Mouse (Mus musculus) forebrain, postnatal 0 days (tissue): ENCODE results near the gene Klhdc4. TPM values are rescaled to one million over a fixed set of nuclear protein-coding genes. Genes with fewer than 3 reads are reported as not detected.

ENCODE experiments used
- ATAC-seq: fragments of 200-750 bp; cut with Nextera tagmentation; 2 replicates; pipeline ENCODE4 v1.8.0; 2017; ENCODE audit warnings: mild to moderate bottlenecking, moderate library complexity
- DNase-seq: peaks from one replicate; pipeline ENCODE4 v3.0.0-alpha.2; 2015
- H3K27ac ChIP-seq: fragments of 300-500 bp; sonication (generic); 2 replicates; pipeline ENCODE4 v1.5.1; 2014; ENCODE audit warnings: low read depth, mild to moderate bottlenecking, antibody characterized with exemption, low read length, moderate library complexity, mixed read lengths
- H3K27me3 ChIP-seq: fragments of 300-500 bp; sonication (generic); 2 replicates; pipeline ENCODE4 v1.6.1; 2014; ENCODE audit warnings: mild to moderate bottlenecking, low read length, mixed read lengths; ENCODE audit not compliant: insufficient read depth
- H3K36me3 ChIP-seq: fragments of 300-500 bp; sonication (generic); 2 replicates; pipeline ENCODE4 v1.6.1; 2014; ENCODE audit warnings: mild to moderate bottlenecking, moderate library complexity; ENCODE audit not compliant: insufficient read depth
- H3K4me1 ChIP-seq: fragments of 300-500 bp; sonication (generic); 2 replicates; pipeline ENCODE4 v1.6.1; 2014; ENCODE audit warnings: antibody characterized with exemption; ENCODE audit not compliant: insufficient read depth
- H3K4me2 ChIP-seq: fragments of 300-500 bp; sonication (generic); 2 replicates; pipeline ENCODE4 v1.6.1; 2014; ENCODE audit warnings: low read depth, mild to moderate bottlenecking, moderate library complexity
- H3K4me3 ChIP-seq: fragments of 300-500 bp; sonication (generic); 2 replicates; pipeline ENCODE4 v1.5.1; 2014; ENCODE audit warnings: low read depth, low read length, mixed read lengths
- H3K9ac ChIP-seq: fragments of 300-500 bp; sonication (generic); 2 replicates; pipeline ENCODE4 v1.6.1; 2014; ENCODE audit warnings: mild to moderate bottlenecking
- H3K9me3 ChIP-seq: fragments of 300-500 bp; sonication (generic); 2 replicates; pipeline ENCODE4 v1.6.1; 2016; ENCODE audit warnings: low read length
- CTCF ChIP-seq: sonication (generic); IDR thresholded peaks from 2 replicates; pipeline ENCODE4 v1.5.1; 2016; ENCODE audit warnings: antibody characterized with exemption, control low read depth, low read depth
- WGBS: fragments of 180-500 bp; shearing (Covaris S2); extraction: QIAGEN DNeasy Blood & Tissue Kit; methylation state at CpG from one replicate; pipeline ENCODE4 v1.1.7; 2014; 5-methylcytosine and 5-hydroxymethylcytosine counted together
- polyA plus RNA-seq: library from polyadenylated mRNA; unstranded; fragments of >200 nt; fragmentation: Nextera tagmentation; extraction: Ambion mirVana; gene quantifications from 2 replicates; pipeline ENCODE4 v1.2.1, GENCODE M21; 2015
- total RNA-seq: library from RNA; depleted of rRNA; stranded (reverse); fragments of >200 nt; gene quantifications from 2 replicates; pipeline ENCODE4 v1.2.3, GENCODE M21; 2014

The Klhdc4 gene
- total and polyA plus RNA-seq, 2 experiments from 2014 or later = 40.3 to 46.1 TPM

DNA sequence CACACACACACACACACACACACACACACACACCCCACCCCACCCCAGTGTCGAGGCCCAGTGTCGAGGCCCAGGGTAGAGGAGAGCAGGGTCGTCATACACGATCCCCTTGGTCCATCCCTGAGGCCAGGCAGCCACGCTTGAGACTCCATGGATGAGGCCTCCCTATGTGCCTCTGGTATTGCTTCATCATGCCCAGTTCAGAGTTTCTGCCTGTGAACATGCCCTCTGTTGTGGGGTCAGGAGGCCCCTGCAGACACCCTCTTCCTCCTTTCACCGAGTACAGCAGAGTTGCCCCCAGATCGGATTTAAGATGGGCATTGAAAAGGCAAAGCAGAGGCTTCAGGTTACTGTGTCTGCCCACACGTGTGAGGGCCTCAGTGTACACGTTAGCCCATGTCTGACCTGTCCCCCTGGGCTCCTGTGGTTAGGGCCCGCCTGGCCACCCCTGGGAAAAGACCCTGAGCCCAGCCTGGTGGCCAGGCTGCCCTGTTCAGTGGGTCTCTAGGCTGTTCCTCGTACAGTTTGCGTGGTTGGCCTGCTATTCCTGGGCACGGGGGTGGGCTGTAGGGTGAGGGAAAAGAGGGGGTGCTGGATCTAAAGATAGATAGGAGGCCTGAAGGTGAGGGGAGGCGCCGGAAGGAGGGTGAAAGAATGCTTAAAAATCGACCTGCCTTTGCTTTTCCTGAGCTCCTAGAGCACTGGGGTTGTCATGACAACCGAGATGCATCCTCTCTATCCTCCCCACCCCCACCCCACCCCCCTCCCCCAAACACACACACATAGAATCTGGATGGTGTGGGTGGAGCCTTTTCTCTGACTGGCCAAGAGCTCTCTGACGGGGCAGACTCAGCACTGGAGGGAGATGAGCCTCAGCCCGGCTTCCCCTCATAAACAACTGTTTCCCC, 58.3 kb downstream of the Klhdc4 start:
- ATAC-seq = peak; percentile 95
- Histone ChIP-seq H3K9ac (peak overlapping the region; percentile 28; the same call in 1 of the 2 replicates), H3K9me3 (no peaks in the 10 kb centered on the region), H3K4me1 (peaks cover 4% of the 10 kb centered on the region), H3K27ac (peak overlapping the region; percentile 69), H3K27me3 (no peaks in the 10 kb centered on the region), H3K36me3 (no peaks in the 10 kb centered on the region), H3K4me2 (peak overlapping the region; percentile 37), H3K4me3 (no peak overlapping the region)
- DNase-seq = peak; percentile 70
- 22% methylated on average over 19 of the region's 19 CpGs for WGBS
- TF ChIP-seq CTCF = no peak

- no peak for TF ChIP-seq CTCF
- H3K27me3 ChIP-seq = no peaks in the 10 kb centered on the region
- no peaks in the 10 kb centered on the region for H3K36me3 ChIP-seq
- H3K9me3 ChIP-seq = no peaks in the 10 kb centered on the region
- H3K4me3 ChIP-seq = no peak overlapping the region
- H3K27ac ChIP-seq = no peak overlapping the region
- H3K4me1 ChIP-seq = peaks cover 4% of the 10 kb centered on the region
- ATAC-seq (no peak), DNase-seq (no peak)
- H3K4me2 ChIP-seq = no peak overlapping the region
- no peak overlapping the region for H3K9ac ChIP-seq
- 97% methylated on average over 2 of the region's 2 CpGs for WGBS
These were observed 59.7 kb downstream of the Klhdc4 start for GRCm38 (mm10) chr8:121769621-121770020.

DNA sequence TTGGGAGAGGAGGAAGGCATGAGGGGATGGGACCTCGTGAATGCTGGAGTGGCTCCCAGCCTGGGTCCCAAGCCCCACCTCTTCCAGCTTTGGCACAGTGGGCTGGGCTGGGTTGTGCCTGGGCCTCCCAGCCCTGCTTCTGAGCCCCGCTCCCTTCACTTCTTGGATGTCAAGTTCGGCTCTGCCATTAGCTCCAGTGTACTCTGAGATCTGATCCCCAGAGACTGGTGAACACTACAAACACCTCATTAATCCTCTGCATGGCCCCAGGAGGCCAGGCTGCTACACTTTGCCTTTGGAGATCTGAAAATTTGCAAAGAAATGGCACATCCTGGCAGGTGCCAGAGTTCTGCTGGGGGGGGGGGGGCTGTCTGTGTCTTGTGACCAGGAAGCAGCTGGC, 60.3 kb downstream of the Klhdc4 start:
- H3K36me3 ChIP-seq = no peaks in the 10 kb centered on the region
- H3K4me1 ChIP-seq = peaks cover 4% of the 10 kb centered on the region
- no peak overlapping the region for H3K4me3 ChIP-seq
- DNase-seq (no peak), ATAC-seq (no peak)
- no peak overlapping the region for H3K9ac ChIP-seq
- 56% methylated on average over 3 of the region's 3 CpGs for WGBS
- H3K27ac ChIP-seq = no peak overlapping the region
- H3K27me3 ChIP-seq = no peaks in the 10 kb centered on the region
- TF ChIP-seq CTCF = no peak
- H3K9me3 ChIP-seq = no peaks in the 10 kb centered on the region
- H3K4me2 ChIP-seq = no peak overlapping the region

DNA sequence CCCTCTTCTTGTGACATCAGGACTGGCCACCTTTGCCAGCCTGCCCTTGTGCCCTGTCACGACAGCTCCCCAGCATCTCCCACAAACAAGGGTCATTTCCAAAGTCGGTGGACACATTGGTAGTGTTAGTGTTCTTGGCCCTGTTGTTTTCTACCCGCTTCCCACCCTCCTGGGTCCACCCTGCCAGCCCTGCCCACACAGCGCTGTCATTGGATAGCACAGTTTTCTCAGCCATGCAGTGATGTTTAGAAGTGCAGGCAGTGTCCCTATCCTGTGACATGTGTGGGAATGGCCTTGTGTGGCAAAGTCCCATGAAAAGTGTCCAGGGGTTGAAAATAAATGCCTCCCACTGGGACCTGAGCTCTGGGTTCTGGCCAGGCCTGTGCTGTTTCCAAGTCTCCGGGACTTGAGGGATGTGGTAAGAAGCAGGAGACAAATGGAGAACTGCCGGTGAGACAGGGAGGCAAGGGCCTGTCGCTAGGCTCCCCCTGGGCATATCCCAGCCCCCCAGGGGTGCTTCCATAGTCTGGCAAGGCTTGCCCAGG, 63.7 kb downstream of the Klhdc4 start:
- Histone ChIP-seq H3K27ac (no peak overlapping the region), H3K9ac (no peak overlapping the region), H3K4me2 (no peak overlapping the region), H3K4me1 (no peaks in the 10 kb centered on the region; the same call in 1 of the 2 replicates), H3K9me3 (no peaks in the 10 kb centered on the region), H3K36me3 (no peaks in the 10 kb centered on the region), H3K4me3 (no peak overlapping the region), H3K27me3 (no peaks in the 10 kb centered on the region)
- WGBS = 74% methylated on average over 7 of the region's 7 CpGs
- DNase-seq (no peak), ATAC-seq (no peak)
- no peak for TF ChIP-seq CTCF

- no peak overlapping the region for H3K9ac ChIP-seq
These were observed 65.7 kb downstream of the Klhdc4 start for GRCm38 (mm10) chr8:121763700-121764013.

DNA sequence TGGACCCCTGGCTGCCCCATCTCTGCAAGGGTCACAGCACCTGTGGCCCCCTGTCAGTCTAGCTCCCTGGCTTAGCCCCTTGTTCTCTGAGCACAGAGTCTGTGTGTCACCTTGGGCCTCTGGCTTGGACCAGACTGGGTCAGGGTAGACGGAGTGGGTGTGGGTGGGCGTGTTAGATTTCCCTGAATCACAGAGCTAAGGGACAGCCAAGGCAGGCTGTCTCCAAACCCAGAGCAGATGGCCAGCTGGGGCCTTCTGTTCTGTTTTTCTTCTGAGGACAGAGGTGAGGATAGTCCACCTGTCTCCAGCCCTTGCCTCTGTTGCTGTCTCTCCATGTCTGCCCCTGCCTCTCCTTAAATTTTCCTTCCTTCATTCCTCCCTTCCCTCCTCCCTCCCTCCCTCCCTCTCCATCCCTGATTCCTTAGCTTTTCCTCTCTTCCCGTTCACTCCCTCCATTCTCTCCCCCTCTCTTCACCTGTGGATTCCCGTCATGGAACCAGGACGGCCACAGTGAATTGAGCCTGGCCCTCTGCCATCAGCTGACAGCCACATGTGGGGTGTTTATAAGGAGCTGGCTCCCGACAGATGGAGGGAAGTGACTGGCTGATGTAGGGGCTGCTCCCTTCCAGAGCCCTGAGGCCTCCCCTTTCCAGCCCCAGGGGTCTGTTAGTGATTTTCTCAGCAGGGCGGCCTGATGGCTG, 66.2 kb downstream of the Klhdc4 start:
- no peaks in the 10 kb centered on the region for H3K9me3 ChIP-seq
- WGBS = 34% methylated on average over 7 of the region's 7 CpGs
- no peak overlapping the region for H3K9ac ChIP-seq
- no peaks in the 10 kb centered on the region for H3K27me3 ChIP-seq
- no peaks in the 10 kb centered on the region for H3K36me3 ChIP-seq
- H3K4me2 ChIP-seq = no peak overlapping the region
- no peak for TF ChIP-seq CTCF
- DNase-seq (peak; percentile 26), ATAC-seq (peak; percentile 71)
- H3K4me3 ChIP-seq = no peak overlapping the region
- no peaks in the 10 kb centered on the region for H3K4me1 ChIP-seq
- H3K27ac ChIP-seq = 0 out of 2 replicates have a peak overlapping the region, but pooled peaks have one; percentile 21

More at GRCm38 (mm10) chr8:121763700-121764013, 65.7 kb downstream of the Klhdc4 start:
- no peak for TF ChIP-seq CTCF
- Histone ChIP-seq H3K4me3 (no peak overlapping the region), H3K4me1 (no peaks in the 10 kb centered on the region), H3K27me3 (no peaks in the 10 kb centered on the region), H3K4me2 (no peak overlapping the region), H3K27ac (0 out of 2 replicates have a peak overlapping the region, but pooled peaks have one; percentile 21), H3K36me3 (no peaks in the 10 kb centered on the region), H3K9me3 (no peaks in the 10 kb centered on the region)
- no peak for DNase-seq
- ATAC-seq = peak; percentile 63
- 60% methylated on average over 9 of the region's 9 CpGs for WGBS

- Histone ChIP-seq H3K4me2 (no peak overlapping the region), H3K27me3 (no peaks in the 10 kb centered on the region), H3K4me3 (no peak overlapping the region), H3K27ac (no peak overlapping the region), H3K36me3 (no peaks in the 10 kb centered on the region), H3K9ac (no peak overlapping the region), H3K4me1 (no peaks in the 10 kb centered on the region), H3K9me3 (no peaks in the 10 kb centered on the region)
- DNase-seq (no peak), ATAC-seq (no peak)
- no peak for TF ChIP-seq CTCF
- WGBS = 43% methylated on average over 10 of the region's 10 CpGs
These were observed 67.9 kb downstream of the Klhdc4 start for GRCm38 (mm10) chr8:121761480-121761879.
